Mouse (Mus musculus): Measurements from ENCODE around the gene Ggt5.

Ggt5 gene

DNA sequence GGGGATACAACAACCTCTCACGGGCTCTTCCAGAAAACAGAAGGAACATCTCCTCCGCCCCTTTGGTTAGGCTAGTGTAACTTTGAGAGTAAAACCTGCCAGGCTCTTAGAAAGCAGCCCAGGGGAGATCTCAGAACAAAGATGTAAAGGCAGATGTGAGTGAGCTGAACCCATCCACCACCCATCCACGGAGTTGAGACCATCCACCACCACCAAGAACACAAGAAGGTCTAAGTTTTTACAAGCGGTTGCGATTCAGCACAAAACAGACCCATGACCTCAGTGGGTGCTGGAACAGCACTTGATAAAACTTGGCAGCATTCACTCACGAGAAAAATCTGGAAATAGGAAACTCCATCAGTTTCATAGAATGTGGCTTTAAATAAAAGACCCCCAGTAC lies 36.8 kb downstream of the Ggt5 start:
- DNase-seq (ENCODE audit: low spot score in 2 of 2): no peak

DNA sequence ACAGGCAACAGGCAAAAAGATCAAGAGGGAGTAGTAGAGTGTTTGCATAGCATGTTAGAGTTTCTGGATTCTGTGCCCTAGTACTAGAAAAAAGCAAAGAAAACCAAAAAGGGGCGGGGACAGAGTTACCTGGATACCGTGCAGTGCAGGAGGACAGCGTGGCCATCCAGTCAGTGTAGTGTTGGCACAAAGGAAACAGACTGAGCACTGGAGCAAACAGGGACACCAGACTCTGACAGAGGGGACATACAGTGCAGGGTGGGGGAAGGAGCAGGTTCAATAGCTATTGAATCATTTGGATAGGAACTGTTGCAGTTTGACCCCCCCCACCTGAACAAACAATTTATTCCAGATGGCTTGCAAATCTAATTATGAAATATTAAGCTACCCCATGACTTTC lies 37.9 kb downstream of the Ggt5 start:
- DNase-seq (ENCODE audit: low spot score in 2 of 2): no peak

DNA sequence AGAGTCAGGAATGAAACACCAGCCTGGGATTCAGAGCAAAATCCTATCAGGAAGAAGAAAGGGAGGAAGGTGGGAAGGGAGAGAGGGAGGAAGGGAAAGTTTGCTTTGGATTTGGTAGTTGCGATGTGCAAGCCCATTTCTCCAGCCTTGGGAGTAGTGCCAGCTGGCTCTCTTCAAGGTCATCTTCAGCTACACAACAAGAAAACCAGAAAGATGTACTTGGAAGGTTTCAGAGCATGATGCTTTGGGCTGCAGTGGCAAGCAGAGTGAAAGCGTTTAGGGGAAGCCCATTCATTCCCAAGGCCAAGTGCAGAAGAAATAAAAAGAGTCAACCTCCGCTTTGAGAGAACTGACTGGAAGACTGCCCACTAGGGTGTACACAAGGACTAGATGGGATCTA lies 38.4 kb downstream of the Ggt5 start:
- DNase-seq (ENCODE audit: low spot score in 2 of 2): no peak

DNA sequence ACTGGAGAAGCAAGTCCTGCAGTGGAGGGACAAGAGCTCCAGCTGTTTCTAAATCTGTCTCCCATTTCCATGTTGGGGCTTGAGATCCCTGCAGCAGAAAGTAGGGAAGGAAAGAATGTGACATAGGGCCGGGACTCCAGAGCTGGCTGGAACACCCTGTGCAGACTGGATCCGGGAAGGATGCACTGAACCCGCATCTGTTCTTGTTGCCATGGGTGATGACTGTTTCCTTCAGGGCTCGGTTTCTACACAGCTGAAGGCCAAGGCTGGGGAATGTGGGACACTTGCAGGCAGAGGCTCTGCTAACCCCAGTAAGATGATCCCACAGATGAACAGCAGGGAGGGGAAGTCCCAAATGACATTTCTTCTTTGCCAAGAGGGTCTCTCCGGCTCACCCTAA lies 43.5 kb downstream of the Ggt5 start:
- DNase-seq (ENCODE audit: low spot score in 2 of 2): no peak

DNA sequence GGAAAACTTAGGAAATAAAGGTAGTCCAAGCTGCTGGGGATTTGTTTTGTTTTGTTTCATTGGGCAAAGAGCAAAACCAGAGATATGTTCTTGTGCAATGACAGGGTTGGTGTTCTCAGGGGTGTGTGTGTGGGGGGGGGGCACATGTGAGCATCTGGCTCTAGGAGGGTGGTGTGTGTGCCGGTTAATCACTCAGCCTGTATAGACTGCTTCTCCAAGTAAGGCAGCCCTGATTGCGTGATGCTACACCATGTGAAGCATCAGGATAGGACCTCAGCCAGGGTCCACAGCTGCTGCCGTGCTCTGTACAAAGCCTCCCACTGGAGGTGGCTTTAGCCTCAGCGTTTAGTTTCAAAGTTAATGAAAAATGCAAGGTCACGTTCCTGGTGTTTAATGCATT lies 43.9 kb downstream of the Ggt5 start:
- DNase-seq (ENCODE audit: low spot score in 2 of 2): no peak

DNA sequence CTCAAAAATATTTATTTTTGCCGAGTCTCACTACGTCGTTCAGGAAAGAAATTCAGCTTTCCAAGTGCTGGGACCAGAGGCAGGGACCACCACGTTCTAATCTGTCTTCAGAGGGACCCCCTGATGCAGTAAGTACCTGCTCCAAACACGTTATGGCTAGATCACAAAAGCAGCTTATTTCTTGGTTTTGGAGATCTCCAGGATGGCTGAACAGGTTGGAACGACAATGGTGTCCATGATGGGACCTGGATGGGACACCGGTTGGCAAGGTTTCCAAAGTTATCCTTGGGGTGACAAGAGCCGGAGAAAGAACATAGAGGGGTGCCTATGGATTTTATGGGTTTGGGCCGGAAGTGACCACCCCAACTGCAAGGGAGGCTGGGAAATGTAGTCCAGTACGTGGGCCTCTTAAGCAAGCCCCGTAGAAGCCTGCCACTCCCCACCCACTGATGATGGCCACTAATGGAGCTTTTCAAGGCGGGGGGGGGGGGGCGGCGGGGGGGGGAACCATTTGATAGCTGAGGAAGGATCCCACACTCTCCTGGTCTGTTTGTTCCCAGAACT lies 44.5 kb downstream of the Ggt5 start:
- DNase-seq (ENCODE audit: low spot score in 2 of 2): no peak

DNA sequence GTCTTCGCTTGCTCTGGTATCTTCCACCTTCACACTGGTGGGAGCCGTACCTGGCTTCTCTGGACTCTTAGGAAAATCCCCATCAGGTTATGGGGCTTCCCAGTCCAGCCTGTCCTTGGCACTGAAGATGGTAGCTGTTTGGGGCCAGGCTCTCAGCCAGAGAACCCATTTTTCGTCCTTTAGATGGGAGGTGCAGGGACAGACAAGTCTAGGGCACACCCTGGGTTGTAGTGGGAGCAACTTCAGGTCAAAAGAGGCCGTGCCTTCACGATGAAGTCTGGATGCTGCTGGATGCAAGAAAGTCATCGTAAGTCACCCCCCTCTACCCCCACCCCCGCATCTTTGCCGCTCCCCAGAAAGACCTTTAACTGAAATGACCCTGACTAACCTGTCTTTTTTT lies 45.5 kb downstream of the Ggt5 start:
- DNase-seq (ENCODE audit: low spot score in 2 of 2): no peak

DNA sequence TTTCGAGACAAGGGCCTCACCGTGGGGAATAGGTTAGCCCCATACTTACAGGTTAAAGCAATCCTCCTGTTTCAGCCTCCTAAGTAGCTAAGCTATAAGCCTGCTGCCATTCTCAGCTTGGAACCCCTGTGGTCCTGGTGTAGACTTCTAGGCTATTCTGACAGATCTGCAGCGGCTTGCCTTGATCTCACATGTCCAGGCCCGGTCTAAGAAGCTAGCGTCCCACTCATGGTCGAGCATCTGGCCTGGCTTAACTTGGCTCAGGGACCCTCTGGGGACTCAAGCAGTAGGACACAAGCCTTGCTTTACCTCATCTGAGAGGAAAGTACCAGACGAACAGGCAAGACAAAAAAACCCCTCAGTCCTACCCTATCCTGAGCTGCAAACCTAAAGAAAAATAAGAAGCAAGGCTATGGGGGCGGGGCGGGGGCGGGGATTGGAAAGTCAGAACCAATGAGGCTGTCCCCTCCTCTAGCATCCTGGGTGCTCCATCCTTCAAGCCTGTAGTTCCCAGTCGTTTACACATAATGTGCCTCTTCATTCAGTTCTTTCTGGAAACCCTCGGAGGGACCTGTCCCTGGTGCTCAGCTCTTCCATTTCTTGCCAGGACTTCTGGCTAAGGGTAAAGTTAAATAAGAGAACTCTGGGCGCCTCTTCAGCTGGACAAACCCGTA lies 46.0 kb downstream of the Ggt5 start:
- DNase-seq (ENCODE audit: low spot score in 2 of 2): no peak

DNA sequence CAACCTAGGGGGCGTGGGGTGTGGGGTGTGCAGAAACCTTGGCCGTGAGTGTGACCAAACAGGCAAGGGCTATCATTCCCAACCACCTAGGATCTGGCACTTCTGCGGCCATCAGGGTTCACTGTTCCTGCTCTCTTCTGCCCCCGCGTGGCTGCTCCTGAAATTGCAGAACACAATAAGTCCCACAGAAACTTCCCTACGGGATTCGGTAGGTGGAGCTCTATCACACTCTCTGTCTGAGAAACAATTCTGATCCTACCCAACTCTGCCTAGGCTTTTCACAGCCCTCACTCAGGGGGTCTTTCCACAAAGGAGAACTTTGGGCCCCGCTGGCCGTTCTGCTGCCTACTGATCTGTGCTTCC lies 46.5 kb downstream of the Ggt5 start:
- peak; percentile 50 to 80 for DNase-seq (ENCODE audit: low spot score in 2 of 2)

DNA sequence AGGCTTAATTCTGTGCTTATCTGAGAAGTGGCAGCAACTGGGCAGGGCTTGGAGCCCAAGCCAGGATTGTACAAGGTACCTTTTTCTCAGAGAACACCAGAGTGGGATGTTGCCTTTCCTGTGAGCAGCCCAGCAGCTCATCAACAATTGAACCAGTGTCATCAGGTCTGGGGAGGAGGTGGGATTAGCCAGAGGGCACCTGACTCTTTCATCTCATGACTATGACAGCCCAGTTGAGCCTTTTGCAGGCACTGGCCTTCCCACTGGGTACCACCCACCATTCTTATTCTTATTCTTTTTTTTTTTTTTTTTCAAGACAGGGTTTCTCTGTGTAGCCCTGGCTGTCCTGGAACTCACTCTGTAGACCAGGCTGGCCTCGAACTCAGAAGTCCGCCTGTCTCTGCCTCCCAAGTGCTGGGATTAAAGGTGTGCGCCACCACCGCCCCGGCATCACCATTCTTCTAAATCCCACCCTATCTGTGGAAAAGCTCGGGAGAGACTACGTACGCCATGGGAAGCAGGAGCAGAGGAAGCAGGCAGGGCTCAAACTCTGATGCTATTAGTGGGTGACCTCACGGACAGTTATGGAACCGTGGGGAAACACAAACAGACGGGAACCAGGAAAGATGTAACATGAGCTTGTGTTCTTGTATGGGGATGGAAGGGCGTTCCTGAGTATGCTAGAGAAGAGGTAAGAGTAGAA lies 47.1 kb downstream of the Ggt5 start:
- DNase-seq (ENCODE audit: low spot score in 2 of 2): no peak

DNA sequence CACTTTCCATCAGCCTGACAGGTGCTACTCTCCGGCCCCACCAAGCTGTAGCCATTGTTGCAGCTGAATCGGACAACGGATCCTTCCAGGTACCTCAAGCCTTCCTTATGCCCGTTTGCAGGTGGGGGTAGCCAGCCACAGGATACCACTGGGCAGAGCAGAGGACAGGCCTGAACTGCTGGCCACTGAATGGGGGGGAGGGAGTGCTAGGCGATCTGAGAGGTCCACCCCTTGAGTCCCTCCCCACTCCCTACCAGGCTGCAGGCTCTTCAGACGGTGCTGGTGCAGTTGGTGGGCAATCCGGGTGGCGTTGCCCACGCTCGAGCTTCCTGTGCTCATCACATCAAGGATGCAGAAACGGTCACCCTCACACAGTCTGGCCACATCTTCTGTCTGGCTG lies 48.6 kb downstream of the Ggt5 start:
- peak in 1 of 2 experiments; percentile 2 for DNase-seq (ENCODE audit: low spot score in 2 of 2)

DNA sequence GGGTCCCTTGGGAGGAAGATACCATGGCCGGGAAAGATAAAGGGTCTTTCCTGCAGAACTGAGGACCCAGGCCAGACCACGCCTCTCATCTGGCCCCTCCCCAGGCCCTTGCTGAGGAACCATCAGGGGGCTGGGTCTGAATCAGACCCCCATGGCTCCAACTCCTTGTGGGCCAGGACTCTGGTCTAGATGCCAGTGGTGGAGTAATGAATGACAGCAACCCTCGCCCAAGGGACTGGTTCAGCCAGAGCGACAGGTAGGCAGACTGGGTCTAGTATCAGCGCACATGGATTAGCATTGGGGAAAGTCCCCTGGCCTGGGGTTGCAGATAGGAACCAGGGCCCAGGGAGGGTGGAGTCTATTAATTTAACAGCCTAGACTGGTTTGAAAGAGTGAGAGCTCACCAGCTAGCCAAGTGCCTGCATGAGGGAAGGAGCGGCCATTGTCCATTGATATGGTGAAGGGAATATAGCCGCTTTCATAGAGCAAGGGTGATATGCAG lies 52.6 kb downstream of the Ggt5 start:
- DNase-seq (ENCODE audit: low spot score in 2 of 2): peak in 1 of 2 experiments; percentile 3

DNA sequence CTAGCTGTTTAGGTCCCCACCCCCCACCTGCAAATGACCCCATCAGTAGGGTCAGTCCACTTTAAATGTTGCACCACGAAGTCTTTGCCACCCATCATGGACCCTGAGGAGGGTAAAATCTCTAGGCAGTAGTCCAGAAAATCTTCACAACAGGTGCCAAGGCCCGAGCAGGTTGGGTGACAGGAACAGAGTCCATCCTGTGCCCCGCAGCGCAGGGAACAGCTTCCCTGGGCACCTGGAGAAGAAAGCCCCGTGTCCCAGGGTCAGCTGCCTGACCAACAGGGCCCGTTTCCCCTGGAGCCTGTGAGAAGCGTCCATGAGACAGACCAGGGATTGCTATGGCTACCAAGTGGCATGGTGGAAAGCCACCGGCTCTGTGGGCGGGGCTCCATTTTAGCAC lies 53.3 kb downstream of the Ggt5 start:
- DNase-seq (ENCODE audit: low spot score in 2 of 2): no peak

DNA sequence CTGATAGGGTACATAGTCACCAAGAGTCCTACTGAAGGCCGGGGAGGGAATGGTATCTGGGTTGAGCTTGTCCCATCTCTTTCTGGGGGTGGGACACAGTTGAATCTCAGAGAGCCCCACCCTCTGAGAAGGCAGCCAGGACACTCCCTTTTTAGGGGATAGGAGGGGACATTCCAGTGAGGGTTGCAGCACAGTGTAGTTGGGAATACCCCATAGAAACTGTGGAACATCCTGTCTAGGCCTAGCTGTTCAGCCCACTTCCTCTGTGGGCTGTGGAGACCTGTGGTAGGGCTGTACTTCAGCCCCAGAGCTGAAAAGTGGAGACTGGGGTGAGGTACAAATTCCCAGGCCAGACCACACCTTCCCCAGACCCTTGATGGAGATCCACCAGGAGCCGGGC lies 53.8 kb downstream of the Ggt5 start:
- no peak for DNase-seq (ENCODE audit: low spot score in 2 of 2)

DNA sequence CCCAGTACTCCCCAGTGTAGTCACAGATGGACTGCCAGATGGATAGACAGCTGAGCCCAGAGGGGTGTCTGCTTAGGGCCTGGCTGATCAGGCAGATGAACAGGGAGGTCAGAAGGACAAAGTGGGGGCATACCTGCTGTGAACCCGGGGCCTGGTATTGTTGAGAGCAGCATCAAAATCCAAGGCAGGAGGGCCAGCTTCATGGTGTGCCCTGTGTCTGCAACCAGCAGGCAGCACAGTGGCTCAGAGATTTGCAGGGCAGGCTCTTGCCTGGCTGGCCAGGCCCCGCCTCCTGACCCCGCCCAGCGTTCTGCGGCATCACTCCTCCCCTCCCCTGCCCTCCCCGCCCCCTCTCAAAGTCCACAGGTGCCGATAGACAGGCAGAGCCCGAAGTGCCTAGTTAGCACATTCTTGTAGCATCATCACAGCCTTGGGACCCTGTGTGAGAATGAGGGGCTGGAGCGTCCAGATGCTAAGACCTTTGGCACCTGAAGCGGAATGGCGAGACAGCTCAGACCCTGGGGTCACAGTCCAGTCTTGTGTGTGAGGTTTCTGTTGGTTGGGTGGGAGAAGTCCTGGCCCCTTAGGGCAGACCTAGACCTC lies 54.7 kb downstream of the Ggt5 start, which contains the start of gene Susd2:
TSS of gene Susd2 (minus strand) at position 268 of the 603 bp plus-strand sequence.
- DNase-seq (ENCODE audit: low spot score in 2 of 2): no peak

DNA sequence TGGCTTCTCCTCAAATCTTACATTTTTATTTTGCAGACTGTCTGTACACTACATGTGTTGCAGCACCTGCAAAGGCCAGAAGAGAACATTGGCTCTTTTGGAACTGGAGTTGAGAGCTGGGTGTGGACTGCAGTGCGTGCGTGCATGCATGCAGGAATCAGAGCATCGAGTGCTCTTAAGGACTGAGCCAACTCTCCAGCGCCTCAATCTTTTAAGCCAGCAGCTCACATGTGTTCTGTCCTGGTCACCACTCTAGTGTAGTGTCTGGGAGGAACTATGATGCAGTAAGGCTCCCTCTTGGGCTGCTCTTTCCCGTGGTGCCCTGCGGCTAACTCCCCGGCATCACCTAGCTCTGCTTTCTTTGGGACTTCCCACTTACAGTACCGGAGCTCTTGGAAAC lies 56.5 kb downstream of the Ggt5 start:
- DNase-seq (ENCODE audit: low spot score in 2 of 2): no peak

DNA sequence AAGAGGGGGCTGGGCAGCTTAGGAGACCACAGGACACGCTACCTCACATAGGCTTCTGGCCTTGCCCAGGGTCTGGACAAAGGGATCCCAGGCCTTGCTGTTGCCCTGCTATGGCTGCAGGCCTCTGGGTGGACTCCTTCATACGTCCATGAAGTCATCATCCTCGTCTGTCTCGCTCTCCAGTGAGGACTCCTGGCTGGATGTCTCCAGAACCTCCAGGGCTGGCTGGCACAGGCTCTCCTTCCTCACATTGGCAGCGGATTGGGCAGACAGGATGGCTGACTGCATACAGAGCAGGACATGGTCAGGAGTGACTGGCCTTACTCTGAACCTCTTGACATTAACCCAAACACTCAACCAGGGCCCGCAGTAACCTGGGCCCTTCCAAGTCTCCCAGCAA lies 57.3 kb downstream of the Ggt5 start:
- DNase-seq (ENCODE audit: low spot score in 2 of 2): no peak

DNA sequence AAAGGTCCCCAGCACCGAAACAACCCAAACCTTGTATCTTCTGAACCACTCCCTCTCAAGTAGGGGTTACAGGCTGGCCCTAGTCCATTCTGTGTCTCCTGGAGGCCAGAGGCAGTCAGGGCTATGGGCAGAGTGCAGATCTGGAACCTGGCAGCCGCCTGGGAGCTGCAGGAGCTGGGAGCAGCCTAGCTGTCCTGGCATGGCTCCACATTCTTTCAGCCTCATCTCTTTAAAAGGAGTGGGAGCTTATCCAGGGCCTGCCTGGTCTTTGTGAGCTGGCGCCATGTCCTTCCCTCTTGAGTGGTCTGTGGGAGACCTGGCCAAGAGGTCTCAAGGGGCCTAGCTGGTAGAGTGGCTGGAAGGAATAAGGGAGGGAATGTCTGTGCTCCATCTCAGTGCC lies 58.2 kb downstream of the Ggt5 start:
- DNase-seq (ENCODE audit: low spot score in 2 of 2): no peak

DNA sequence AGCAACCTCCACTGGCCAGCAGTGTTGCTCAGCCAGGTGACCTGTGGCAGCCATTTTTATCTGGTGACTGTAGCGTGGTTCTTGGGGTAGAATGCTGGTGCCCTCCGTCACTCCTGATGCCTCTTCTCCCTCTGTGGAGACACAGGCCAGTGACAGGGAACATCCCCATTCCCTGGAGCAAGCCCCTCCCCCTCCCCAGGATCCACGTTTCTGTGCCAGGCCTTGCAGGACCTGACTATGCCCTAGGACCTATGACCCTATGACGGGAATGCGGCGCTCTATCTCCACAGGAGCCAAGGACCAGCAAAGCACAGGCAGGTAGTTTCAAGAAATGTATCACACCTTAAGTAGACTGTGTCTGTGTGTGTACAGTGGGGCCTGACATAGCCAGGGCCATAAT lies 59.0 kb downstream of the Ggt5 start:
- no peak for DNase-seq (ENCODE audit: low spot score in 2 of 2)

DNA sequence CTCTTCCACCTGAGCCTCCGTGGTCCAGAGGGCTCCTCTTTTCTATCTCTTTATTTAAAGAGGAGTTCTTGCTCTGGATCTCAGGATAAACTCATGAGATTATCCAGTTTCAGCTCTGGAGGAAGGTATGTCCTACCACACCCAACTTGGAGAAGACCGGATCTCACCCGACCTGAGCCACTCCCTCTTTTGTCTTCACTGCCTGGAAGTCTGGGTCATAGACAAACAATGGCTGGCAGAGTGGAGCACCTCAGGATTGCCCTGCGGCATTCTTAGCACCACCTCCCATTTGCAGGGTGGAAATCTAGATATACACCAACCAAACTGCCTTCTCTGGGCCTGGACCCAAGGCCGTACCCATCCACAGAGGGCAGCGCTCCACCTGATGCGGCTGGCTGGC lies 59.9 kb downstream of the Ggt5 start:
- no peak for DNase-seq (ENCODE audit: low spot score in 2 of 2)

DNA sequence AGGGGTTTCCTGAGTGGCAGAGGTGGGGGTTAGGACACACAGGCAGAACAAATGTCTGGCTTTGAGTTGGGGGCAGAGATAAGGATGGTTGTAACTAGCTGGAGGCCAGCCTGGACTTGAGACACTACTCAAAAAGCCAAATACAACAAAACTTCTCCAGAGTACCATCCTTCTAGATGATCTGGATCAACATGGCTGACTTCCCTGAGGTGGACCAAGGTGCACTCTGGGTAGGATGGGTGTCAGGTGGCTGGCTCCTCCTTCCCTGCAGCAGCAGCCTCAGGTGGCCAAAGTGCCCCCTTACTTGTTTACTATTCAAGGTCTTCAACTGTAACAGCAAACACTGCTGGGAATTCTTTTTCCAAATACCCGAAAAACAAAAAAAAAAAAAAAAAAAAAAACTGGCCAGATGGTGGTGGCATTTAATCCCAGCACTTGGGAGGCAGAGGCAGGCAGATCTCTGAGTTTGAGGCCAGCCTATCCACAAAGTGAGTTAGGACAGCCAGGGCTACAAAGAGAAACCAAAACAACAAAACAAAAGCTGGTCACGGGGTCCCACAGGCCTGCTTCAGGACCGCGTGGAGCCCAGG lies 60.4 kb downstream of the Ggt5 start:
- no peak for DNase-seq (ENCODE audit: low spot score in 2 of 2)

DNA sequence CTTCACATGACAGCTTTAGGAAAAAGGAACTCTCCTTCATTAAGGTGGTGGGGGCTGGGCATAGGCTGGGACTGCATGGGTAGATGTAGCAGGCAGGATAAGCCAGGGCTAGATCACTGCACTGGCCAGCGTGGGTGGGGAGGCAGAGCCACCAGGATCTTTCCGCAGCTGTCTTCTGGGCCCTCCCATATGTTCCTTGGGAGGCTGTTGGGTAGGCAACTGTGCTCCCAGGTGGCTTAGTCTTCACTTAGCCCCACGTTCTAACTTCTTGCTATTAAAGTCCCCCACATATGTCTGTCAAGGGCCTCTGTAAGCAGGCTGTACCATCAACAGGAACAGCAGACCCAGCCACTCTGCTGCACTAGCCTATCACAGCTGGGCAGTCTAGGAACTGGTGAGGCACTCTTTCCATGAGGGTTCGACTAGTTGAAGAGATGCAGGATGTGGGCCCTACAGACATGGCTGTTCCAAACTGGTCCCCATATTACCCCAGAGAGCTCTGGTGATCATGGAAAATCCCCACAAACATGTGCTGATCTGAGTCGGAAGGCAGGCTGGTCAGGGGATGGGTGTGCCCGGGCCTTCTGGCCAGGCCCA lies 61.3 kb downstream of the Ggt5 start:
- no peak for DNase-seq (ENCODE audit: low spot score in 2 of 2)
